Mouse (Mus musculus): ENCODE data around the gene Gpc3.
A peak's percentile ranks its signal among the peaks of the same experiment; 100 is the strongest.

Gpc3 gene

DNA sequence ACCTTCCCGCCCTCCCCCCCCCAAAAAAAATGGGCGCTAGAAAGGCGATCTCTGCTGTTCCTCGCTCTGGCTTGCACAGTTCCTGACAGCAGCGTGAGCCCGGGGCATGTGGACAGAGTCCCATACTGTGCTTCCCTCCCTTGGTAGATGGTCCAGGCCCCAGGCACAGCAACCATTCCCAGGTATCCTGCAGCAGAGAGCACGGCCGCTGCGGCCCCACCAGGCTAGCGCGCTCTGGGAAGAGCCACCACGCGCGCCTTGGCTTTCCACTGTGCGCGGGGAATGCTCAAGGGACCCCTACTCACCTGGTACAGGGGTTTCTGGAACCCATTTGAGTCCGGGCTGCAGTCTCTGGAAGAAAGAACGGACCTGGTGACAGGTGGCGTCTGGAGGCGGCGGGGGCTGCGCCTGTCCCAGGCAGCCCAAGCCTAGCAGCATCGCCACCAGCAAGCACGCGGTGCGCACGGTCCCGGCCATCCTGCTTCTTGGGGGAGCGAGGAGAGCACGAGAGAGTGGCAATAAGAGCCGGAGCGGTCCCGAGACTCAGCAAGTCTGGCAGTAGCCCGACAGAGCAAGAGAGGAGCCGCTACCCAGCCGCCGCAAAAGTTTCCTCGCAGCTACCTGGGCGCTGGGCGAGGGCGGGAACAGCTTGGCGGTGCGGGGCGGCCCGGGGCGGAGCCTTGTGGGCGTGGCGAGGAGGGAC is at the start of gene Gpc3:
Gpc3 (minus strand) TSS at position 623 of the 703 bp plus-strand sequence.
- DNase-seq (ENCODE audit: low read depth, low spot score), result no peak

DNA sequence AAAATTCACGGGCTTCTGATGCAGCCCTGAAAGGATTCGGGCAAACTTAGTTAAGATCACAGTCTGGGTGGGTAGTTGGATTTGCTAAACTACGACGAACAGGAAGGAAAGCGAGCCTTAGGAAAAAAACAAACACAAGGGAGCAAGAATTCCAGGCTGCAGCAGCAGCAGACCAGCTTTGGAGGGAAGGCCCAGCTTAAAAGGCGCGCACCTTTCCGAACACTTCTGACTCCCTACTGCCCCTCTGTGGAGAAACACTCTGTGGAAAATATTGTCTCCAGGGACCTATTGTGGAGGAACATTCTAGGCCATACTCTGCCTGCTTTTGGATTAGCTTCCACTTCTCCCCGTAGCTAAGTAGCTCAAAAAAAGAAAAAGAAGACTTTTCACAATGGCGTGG is 38.2 kb upstream of the Gpc3 start:
- DNase-seq (ENCODE audit: low read depth, low spot score), result peak; percentile 68

- peak; percentile 77 for DNase-seq (ENCODE audit: low read depth, low spot score)
Observed at GRCm38 (mm10) chrX:52651472-52651948, 37.8 kb upstream of the Gpc3 start.

GRCm38 (mm10) chrX:52648910-52649785 is 35.4 kb upstream of the Gpc3 start:
- DNase-seq (ENCODE audit: low read depth, low spot score), result peak; percentile 41

GRCm38 (mm10) chrX:52644393-52644792 is 30.6 kb upstream of the Gpc3 start:
- no peak for DNase-seq (ENCODE audit: low read depth, low spot score)

- no peak for DNase-seq (ENCODE audit: low read depth, low spot score)
Observed at GRCm38 (mm10) chrX:52643350-52643749, 29.6 kb upstream of the Gpc3 start.

GRCm38 (mm10) chrX:52642126-52642525 is 28.4 kb upstream of the Gpc3 start:
- no peak for DNase-seq (ENCODE audit: low read depth, low spot score)

- no peak for DNase-seq (ENCODE audit: low read depth, low spot score)
Observed at GRCm38 (mm10) chrX:52637419-52637818, 23.7 kb upstream of the Gpc3 start.

DNA sequence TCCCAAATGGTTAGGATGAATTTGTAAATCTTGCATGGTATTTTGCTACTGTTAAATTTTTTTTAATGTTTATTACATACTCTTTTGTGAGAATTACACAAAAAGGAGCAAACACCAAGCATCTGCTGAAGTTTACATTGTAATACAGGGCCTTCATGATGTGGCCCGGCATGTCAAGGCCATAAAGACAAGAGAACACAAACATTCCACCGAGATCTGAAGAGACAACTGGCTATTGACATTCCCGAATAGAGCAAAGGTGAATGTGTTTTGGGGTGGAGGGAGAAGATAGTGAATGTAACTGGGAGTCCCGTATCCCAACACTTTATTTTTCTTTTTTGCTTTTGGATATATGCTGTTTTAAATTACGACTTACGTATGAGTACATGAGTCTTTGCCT is 20.2 kb upstream of the Gpc3 start:
- no peak for DNase-seq (ENCODE audit: low read depth, low spot score)

GRCm38 (mm10) chrX:52632688-52633324 is 19.1 kb upstream of the Gpc3 start:
- DNase-seq (ENCODE audit: low read depth, low spot score), result no peak

- DNase-seq (ENCODE audit: low read depth, low spot score), result no peak
Observed at GRCm38 (mm10) chrX:52626963-52627716, 13.4 kb upstream of the Gpc3 start.

GRCm38 (mm10) chrX:52617813-52618212 is 4.1 kb upstream of the Gpc3 start:
- DNase-seq (ENCODE audit: low read depth, low spot score), result peak; percentile 60

DNA sequence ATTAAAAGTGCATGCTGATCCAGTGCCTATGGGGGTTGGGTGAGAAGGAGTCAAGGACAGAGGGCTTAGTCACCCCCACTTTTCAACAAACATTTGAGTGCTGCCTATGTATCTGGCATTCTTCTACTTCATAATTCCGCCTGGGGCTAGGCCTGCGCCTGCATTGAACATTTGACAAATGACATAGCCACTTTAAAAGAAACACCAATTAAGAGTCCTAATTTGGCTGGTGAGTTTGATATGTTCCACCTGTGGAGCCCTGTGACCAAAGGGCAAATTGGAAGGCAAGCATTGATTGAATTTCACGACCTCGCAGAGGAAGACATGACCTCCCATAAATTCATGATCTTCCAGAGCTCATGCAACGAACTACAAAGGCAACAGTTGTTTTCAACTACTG is 2.4 kb upstream of the Gpc3 start:
- DNase-seq (ENCODE audit: low read depth, low spot score), result no peak

DNA sequence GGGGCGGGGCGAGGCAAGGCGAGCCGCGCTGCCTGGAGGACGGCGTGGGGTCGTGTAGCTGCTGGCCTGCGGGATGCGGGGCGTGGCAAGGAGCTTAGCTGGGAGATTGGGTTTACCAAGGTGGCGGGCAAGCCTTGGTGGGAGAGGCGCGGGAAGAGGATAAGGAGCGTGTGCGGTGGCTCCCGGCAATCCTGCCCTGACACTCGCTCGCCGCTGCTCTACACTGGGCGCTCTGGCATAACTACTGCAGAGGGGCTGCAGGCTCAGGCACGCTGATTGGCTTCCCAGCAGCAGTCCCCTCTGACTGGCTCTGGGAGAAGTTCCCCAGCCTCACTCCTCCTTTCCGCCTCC is 256 bp upstream of the Gpc3 start:
- peak; percentile 82 for DNase-seq (ENCODE audit: low read depth, low spot score)

GRCm38 (mm10) chrX:52612806-52613205 is 944 bp downstream of the Gpc3 start:
- DNase-seq (ENCODE audit: low read depth, low spot score), result no peak

GRCm38 (mm10) chrX:52611987-52612670 is 1.6 kb downstream of the Gpc3 start:
- no peak for DNase-seq (ENCODE audit: low read depth, low spot score)

GRCm38 (mm10) chrX:52611541-52611940 is 2.2 kb downstream of the Gpc3 start:
- DNase-seq (ENCODE audit: low read depth, low spot score), result no peak

DNA sequence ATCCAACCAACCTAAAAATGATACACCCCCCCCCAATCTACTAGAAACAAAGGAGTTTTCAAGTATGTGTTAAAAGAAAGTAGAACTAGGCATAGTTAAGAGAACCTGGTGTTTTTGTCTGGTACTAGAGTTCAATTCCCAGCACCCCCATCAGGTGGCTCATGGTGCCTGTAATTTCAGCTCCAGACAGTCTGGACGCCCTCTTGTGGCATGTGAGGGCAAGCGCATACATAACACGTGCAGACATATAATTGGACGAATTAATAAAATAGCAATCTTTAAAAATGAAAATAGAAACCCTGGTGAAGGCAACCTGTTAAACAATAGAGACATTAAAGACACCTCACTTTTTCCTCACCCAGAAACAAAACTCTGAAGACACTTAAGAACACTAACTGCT is 10.6 kb downstream of the Gpc3 start:
- no peak for DNase-seq (ENCODE audit: low read depth, low spot score)

DNA sequence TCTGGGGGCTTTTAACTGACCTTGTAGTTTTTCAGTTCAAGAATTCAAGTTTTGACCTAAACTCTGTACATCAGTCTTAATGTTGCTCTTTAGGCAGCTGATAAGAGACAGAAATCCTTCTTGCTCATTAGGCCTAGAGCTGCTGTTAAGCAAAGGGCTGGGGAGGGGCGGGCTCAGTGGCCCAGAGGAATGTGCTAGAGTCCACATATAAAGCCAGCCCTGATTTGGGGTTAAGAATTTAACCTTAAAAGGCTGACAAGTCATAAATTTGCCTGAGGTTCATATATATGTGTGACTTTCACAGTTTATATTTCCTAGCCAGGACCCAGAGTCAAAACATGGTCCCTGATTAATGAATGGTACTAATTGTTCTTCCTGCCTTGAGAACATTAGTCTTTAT is 14.5 kb downstream of the Gpc3 start:
- DNase-seq (ENCODE audit: low read depth, low spot score), result peak; percentile 61

- no peak for DNase-seq (ENCODE audit: low read depth, low spot score)
Observed at GRCm38 (mm10) chrX:52587671-52588070, 26.1 kb downstream of the Gpc3 start.

DNA sequence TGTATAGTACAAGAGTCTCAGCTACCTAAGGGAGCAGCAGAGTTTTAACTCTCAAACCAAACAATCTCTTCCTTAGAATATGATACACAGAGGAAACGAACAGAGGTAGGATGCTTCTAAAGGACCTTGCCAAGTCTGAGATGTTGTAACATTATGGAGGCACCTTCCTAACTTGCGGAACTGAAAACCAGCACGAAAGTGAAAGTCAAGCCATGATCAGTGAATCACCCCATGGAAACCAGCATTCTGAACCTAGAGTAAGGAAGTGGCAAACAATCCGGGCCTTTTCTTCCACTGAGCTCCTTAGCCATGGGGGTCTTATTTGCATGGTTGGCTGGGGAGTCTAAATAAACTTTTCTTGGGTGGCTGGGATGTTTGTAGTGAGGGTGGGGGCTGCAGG is 53.8 kb downstream of the Gpc3 start:
- no peak for DNase-seq (ENCODE audit: low read depth, low spot score)

All from mesoderm, embryonic 11.5 days (tissue).